Mouse (Mus musculus) lung, postnatal 0 days (tissue): ENCODE measurements around the gene Akr1b8. TPM values are rescaled to one million over a fixed set of nuclear protein-coding genes. Genes with fewer than 3 reads are reported as not detected.

ENCODE experiments used
- ATAC-seq: fragments of 200-750 bp; cut with Nextera tagmentation; 2 replicates; pipeline ENCODE4 v1.8.0; 2017; ENCODE audit warnings: moderate library complexity
- DNase-seq: peaks from one replicate; pipeline ENCODE4 v3.0.0-alpha.2; 2016; ENCODE audit warnings: low spot score
- H3K27ac ChIP-seq: fragments of 300-500 bp; sonication (generic); 2 replicates; pipeline ENCODE4 v1.5.1; 2014; ENCODE audit warnings: antibody characterized with exemption, mild to moderate bottlenecking, low read length, mixed read lengths
- H3K27me3 ChIP-seq: fragments of 300-500 bp; sonication (generic); replicated peaks from 2 replicates; pipeline ENCODE4 v1.6.1; 2014; ENCODE audit warnings: low read length, mixed read lengths; ENCODE audit not compliant: insufficient read depth
- H3K36me3 ChIP-seq: fragments of 300-500 bp; sonication (generic); 2 replicates; pipeline ENCODE4 v1.6.1; 2014; ENCODE audit warnings: low read length, mixed read lengths; ENCODE audit not compliant: insufficient read depth
- H3K4me1 ChIP-seq: fragments of 300-500 bp; sonication (generic); 2 replicates; pipeline ENCODE4 v1.6.1; 2014; ENCODE audit warnings: antibody characterized with exemption, low read depth, low read length, mixed read lengths; ENCODE audit not compliant: insufficient read depth
- H3K4me2 ChIP-seq: fragments of 300-500 bp; sonication (generic); replicated peaks from 2 replicates; pipeline ENCODE4 v1.6.1; 2014; ENCODE audit warnings: low read depth, mild to moderate bottlenecking, low read length, moderate library complexity, mixed read lengths
- H3K4me3 ChIP-seq: fragments of 300-500 bp; sonication (generic); 2 replicates; pipeline ENCODE4 v1.5.1; 2014; ENCODE audit warnings: low read depth, low read length
- H3K9ac ChIP-seq: fragments of 300-500 bp; sonication (generic); replicated peaks from 2 replicates; pipeline ENCODE4 v1.6.1; 2014; ENCODE audit warnings: low read depth, mild to moderate bottlenecking
- H3K9me3 ChIP-seq: fragments of 300-500 bp; sonication (generic); 2 replicates; pipeline ENCODE4 v1.6.1; 2016; ENCODE audit warnings: low read length, mixed read lengths
- CTCF ChIP-seq: IDR thresholded peaks from 2 replicates; pipeline ENCODE4 v1.5.1; 2016; ENCODE audit warnings: antibody characterized with exemption, mild to moderate bottlenecking
- EP300 ChIP-seq: IDR thresholded peaks from 2 replicates; pipeline ENCODE4 v1.6.1; 2016; ENCODE audit warnings: antibody characterized with exemption, mild to moderate bottlenecking, control low read depth
- WGBS: fragments of 180-500 bp; shearing (Covaris S2); extraction: QIAGEN DNeasy Blood & Tissue Kit; methylation state at CpG from one replicate; pipeline ENCODE4 v1.1.7; 2014; 5-methylcytosine and 5-hydroxymethylcytosine counted together
- polyA plus RNA-seq: library from polyadenylated mRNA; unstranded; fragments of >200 nt; fragmentation: Nextera tagmentation; extraction: Ambion mirVana; gene quantifications from 2 replicates; pipeline ENCODE4 v1.2.1, GENCODE M21; 2015

The Akr1b8 gene
- polyA plus RNA-seq, 1 experiment from 2014 or later, result 15.7 TPM

DNA sequence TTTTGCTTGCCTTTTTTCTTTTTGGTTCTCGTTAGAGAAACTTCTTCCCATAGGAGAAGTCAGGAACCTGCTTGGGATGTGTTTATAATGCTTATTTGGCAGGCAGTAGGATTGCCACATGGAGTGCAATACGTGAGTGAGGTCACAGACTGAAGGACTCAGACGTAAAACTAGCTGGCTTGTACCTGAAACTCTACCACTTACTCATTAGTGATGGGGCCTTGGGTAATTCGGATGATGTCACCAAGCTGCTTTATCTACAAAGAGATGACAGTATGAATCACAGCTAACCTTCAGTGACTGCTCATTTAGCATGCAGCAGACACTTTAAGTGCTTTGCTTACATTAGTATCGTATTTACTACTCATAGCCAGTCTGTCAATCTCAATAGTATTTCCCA, 42.0 kb downstream of the Akr1b8 start:
- TF ChIP-seq EP300 (no peak), CTCF (no peak)
- WGBS, result 66% methylated on average over 5 of the region's 5 CpGs
- 0 out of 2 replicates have a peak, but pooled peaks cover 2% of the 10 kb centered on the region for H3K36me3 ChIP-seq

DNA sequence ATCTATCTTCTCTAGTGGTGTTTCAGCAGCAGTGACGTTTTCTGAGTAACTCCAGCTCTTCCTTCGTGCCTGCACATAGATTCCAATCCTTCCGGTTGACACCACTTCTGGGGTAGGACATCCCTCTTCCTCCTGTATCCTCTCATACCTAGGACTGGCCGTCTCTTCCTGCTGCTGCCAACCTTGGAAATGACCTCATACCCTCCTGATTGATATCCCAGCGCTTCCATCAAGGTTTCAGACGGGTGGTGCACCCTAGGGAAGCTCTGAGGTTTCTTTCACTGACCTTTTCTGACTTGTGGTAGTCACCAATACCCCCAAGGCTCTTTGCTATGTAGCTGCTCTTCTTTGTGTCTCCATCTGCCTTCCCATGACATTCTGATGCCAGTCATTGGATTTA, 44.5 kb downstream of the Akr1b8 start:
- Histone ChIP-seq H3K4me2 (no peak overlapping the region), H3K36me3 (no peaks in the 10 kb centered on the region), H3K4me1 (no peaks in the 10 kb centered on the region), H3K9me3 (no peaks in the 10 kb centered on the region), H3K9ac (no peak overlapping the region), H3K27ac (no peak overlapping the region), H3K4me3 (no peak overlapping the region), H3K27me3 (no peaks in the 10 kb centered on the region)
- WGBS, result 77% methylated on average over 6 of the region's 6 CpGs
- DNase-seq, result no peak
- no peak for ATAC-seq
- TF ChIP-seq CTCF (no peak), EP300 (no peak)

More for the DNA sequence above, 42.0 kb downstream of the Akr1b8 start:
- no peak overlapping the region for H3K4me3 ChIP-seq
- ATAC-seq (no peak), DNase-seq (no peak)
- no peak overlapping the region for H3K9ac ChIP-seq
- no peak overlapping the region for H3K27ac ChIP-seq
- no peaks in the 10 kb centered on the region for H3K27me3 ChIP-seq
- H3K9me3 ChIP-seq, result no peaks in the 10 kb centered on the region
- H3K4me2 ChIP-seq, result no peak overlapping the region
- H3K4me1 ChIP-seq, result no peaks in the 10 kb centered on the region

DNA sequence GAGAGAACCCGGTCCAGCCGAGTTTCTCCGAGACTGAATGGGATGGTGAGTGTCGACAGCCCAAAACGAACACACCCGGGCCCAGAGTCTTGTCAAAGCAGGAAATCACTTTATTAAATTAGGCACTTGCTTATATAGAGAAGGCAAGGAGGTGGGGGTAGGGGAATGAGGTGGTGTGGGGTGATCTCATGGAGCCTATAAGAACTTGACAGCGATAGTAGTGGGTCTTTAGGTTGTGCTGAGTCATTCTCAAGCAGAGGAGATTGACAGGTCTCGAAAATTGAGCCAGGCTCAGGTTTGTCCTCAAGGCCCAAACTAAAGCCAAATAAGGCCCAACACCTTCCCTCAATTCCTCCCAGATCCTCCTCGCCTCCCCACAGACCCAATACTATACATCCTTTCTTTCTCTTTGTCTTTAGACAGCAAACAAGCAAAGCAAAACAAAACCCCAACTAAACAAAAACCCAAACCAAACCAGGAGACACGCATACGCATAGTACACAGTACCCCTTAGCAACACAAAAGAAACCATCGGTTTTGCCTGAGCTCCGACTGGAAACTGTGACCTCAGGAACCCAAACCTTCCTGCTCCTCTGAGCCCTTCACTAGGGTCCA, 45.8 kb downstream of the Akr1b8 start:
- Histone ChIP-seq H3K4me2 (no peak overlapping the region), H3K9me3 (no peaks in the 10 kb centered on the region), H3K36me3 (no peaks in the 10 kb centered on the region), H3K27ac (no peak overlapping the region), H3K9ac (no peak overlapping the region), H3K27me3 (no peaks in the 10 kb centered on the region), H3K4me3 (no peak overlapping the region), H3K4me1 (no peaks in the 10 kb centered on the region)
- 80% methylated on average over 13 of the region's 13 CpGs for WGBS
- ATAC-seq (no peak), DNase-seq (no peak)
- TF ChIP-seq EP300, result no peak

DNA sequence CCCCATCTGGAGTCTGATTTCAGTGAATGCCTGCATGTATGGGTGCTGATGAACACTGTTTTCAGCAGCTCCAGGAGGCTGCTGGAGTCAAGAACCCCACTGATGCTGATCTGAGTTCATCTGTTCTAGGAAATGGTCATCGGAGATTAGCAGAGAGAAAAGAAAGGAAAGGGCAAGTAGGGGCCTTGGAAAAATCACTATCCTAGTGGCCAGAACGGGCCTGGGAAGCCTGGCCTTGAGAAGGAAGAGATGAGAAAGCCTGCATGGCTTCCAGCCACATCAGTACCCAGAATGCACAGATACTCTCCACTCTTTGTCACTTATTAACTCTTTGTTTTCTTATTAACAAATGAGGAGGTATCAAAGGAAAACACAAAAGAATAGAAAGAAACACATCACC, 46.8 kb downstream of the Akr1b8 start:
- no peak for TF ChIP-seq EP300
- TF ChIP-seq CTCF, result no peak
- no peak overlapping the region for H3K4me3 ChIP-seq
- 71% methylated on average over 2 of the region's 2 CpGs for WGBS
- H3K9me3 ChIP-seq, result no peaks in the 10 kb centered on the region
- no peak overlapping the region for H3K9ac ChIP-seq
- no peaks in the 10 kb centered on the region for H3K4me1 ChIP-seq
- DNase-seq (no peak), ATAC-seq (no peak)
- H3K27ac ChIP-seq, result no peak overlapping the region
- H3K4me2 ChIP-seq, result no peak overlapping the region
- no peaks in the 10 kb centered on the region for H3K36me3 ChIP-seq
- no peaks in the 10 kb centered on the region for H3K27me3 ChIP-seq

DNA sequence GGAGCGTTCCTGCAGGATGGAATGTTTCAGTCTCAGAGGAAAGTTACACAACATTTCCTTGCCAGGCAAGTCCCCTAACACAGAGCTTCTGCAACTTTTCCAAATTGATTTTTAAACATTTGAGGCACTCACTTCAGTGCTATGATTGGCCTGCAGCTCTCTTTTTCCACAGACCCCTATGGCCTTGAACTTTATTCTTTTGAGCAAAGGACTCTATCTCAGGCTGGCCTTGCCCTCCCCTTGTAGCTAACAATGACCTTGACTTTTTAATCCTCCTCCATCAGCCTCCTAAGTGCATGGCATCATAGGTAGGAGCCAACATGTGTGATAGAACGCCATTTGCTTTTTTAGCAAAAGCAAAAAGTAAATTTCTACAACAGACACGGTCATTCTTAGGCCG, 52.8 kb downstream of the Akr1b8 start:
- no peak for TF ChIP-seq CTCF
- TF ChIP-seq EP300, result no peak
- Histone ChIP-seq H3K36me3 (no peaks in the 10 kb centered on the region), H3K27me3 (no peaks in the 10 kb centered on the region), H3K27ac (no peak overlapping the region), H3K4me1 (no peaks in the 10 kb centered on the region), H3K4me3 (no peak overlapping the region), H3K4me2 (no peak overlapping the region), H3K9me3 (no peaks in the 10 kb centered on the region), H3K9ac (no peak overlapping the region)
- ATAC-seq, result no peak
- DNase-seq, result no peak
- WGBS, result 72% methylated on average over 4 of the region's 4 CpGs

DNA sequence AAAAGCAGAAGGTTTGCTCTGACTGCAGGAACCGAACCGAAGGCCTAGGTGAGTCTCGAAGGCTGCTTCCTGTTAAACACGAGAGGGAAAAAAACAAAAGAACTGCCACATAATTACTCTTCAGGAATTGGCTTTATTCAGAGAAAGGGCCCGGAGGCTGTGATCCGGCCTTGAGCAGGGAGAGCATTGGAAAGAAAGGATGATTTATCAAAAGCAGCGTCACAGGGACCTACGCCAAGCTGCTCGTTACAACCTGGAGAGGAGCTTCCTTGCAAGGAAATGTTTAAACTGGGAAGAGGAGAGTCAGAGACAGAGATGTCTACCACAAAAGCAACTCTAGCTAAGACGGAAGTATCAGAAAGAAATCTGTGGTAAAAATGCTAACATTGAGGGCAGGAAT, 53.5 kb downstream of the Akr1b8 start:
- 47% methylated on average over 10 of the region's 10 CpGs for WGBS
- no peak overlapping the region for H3K27ac ChIP-seq

DNA sequence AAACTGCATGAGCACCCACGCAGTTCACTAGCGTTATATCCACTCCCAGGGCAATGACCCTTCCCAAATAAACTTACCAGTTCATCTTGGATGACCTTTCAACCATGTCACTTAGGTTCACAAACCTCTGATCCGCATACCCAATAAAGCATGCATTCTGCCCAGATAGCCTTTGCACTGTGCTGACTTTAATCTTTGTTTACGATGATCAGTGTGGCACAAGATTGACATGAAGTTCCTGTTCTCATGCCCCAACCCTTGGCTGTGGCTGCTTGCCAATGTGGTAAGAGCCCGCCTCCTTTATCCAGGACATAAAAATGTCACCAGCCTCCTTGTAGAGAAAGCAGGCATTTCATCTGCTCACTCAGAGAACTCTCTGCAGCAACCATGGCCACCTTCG, 58.1 kb downstream of the Akr1b8 start, which contains the start of gene Akr1b7:
Akr1b7 (plus strand) TSS at position 312 of the 400 bp plus-strand sequence.
- Histone ChIP-seq H3K4me1 (no peaks in the 10 kb centered on the region), H3K9ac (no peak within 1 kb of the TSS), H3K36me3 (no peaks in the 10 kb centered on the region), H3K4me3 (no peak within 1 kb of the TSS), H3K4me2 (no peak within 1 kb of the TSS), H3K27ac (no peak within 1 kb of the TSS), H3K9me3 (no peaks in the 10 kb centered on the region), H3K27me3 (no peaks in the 10 kb centered on the region)
- WGBS, result 44% methylated on average over 6 of the region's 6 CpGs
- TF ChIP-seq CTCF (no peak), EP300 (no peak)
- no peak for DNase-seq
- ATAC-seq, result no peak

More for the DNA sequence above, 53.5 kb downstream of the Akr1b8 start:
- no peaks in the 10 kb centered on the region for H3K4me1 ChIP-seq
- H3K4me2 ChIP-seq, result no peak overlapping the region
- no peaks in the 10 kb centered on the region for H3K36me3 ChIP-seq
- no peak overlapping the region for H3K9ac ChIP-seq
- no peak for TF ChIP-seq EP300
- no peak for TF ChIP-seq CTCF
- H3K27me3 ChIP-seq, result no peaks in the 10 kb centered on the region
- H3K9me3 ChIP-seq, result no peaks in the 10 kb centered on the region
- H3K4me3 ChIP-seq, result no peak overlapping the region
- ATAC-seq (no peak), DNase-seq (no peak)
